Mouse (Mus musculus): Measurements from ENCODE around the gene Odf3l2.

Odf3l2 gene

DNA sequence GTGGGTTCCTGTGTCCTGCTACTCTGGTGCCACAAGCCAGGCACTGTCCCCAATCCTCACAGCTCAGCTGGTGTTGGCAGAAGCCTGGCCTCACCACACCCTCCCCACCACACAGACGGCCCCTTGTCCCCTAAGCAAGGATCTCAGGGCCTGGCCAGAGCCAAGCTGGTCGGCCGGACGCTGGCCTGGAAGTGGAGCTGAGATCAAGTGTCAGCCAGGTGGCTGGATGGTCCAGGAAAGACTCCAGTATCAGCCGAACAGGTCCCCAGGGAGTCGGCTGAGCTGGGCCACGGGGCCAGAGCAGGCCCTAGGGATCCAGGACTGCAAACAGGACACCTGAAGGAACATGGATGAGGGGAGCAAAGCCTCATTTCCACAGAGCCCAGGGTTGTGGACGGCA is at the start of gene Odf3l2:
Gene Odf3l2 (minus strand): TSS at position 28 of the 400 bp plus-strand sequence.
- no peak for DNase-seq (ENCODE audit: low read depth)

DNA sequence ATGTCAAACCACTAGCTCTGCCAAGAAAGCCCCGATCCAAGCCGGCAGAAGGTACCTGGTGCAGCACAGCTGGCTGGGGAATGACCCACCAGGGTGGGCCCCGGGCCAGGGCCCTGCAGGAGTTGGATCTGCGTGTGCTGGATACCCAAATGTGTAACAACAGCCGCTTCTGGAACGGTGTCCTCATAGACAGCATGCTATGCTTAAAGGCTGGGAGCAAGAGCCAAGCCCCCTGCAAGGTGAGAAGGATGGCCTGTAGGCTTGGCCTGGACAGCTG is 48.8 kb upstream of the Odf3l2 start:
- DNase-seq (ENCODE audit: low read depth), result no peak

DNA sequence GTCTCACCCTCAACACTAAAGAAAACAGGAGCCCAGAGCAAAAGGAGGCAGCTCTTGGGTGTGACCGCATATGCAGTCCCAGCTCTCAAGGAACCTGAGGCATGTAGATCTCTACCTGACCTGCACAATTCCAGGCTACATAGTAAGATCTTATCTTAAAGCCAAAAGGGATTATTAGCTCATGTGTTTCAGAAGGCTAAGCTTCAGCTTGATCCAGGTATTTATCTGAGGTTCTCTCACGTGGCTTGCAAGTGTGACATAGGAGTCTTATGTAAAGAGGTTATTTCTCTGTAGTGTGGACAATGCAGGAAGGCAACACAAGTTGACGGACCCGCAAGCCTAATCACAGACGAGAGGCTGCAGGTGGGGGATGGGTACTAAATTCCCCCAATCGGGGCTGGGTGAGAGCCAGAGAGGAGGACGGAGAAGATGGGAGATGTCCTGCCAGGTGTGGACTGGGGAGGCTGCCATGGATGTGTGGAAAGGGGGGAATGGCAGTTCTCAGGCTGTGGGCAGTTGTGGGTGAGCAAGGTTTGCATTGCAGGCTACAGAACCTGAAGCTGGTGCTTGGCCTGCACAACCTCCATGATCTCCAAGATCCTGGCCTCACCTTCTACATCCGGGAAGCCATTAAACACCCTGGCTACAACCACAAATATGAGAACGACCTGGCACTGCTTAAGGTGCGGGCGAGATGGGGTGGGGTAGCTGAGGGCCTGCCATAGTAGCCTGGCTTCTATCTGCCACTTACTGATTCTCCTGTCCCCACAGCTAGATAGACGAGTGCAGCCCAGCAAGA is 48.2 kb upstream of the Odf3l2 start:
- DNase-seq (ENCODE audit: low read depth), result no peak

DNA sequence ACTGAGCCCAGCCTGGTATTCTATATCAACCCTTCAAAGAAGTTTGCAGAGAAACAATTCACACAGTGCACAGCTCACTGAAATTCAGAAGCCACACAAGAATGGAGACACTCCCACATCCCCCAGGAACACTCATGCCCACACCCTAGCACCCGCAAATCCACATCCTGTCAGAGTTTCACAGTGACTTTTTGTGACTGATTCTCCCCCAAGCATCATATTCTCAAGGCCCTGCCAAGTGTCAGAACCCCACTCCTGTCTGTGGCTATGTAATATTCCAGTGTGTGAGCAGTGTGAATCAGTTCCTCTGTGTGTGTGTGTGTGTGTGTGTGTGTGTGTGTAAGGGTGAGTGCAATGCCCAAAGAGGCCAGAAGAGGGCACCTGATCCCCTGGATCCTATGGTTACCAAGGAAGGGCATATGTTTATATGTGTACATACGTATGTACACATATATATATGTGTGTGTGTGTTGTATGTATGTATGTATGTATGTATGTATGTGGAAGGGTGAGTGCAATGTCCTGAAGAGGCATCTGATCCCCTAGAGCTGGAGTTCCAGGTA is 46.5 kb upstream of the Odf3l2 start:
- no peak for DNase-seq (ENCODE audit: low read depth)

DNA sequence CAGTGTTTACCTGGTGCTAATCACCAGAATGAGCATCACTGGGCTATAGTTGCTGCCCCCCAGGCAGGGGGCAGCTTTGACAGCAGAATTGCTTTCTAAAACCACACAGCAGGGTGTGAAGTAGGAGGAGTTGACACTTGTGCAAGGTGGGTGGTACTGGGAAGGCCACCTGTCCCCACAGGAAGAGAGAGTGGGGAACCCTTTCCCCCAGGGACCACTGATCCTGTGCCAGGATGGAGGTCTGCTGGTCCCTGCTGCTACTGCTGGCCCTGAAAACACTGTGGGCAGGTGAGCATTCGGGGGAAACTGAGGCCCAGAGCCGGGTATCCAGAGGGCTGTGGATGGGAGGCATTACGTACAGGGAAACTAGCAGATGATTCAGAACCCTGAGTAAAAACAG is 43.6 kb upstream of the Odf3l2 start:
- no peak for DNase-seq (ENCODE audit: low read depth)

DNA sequence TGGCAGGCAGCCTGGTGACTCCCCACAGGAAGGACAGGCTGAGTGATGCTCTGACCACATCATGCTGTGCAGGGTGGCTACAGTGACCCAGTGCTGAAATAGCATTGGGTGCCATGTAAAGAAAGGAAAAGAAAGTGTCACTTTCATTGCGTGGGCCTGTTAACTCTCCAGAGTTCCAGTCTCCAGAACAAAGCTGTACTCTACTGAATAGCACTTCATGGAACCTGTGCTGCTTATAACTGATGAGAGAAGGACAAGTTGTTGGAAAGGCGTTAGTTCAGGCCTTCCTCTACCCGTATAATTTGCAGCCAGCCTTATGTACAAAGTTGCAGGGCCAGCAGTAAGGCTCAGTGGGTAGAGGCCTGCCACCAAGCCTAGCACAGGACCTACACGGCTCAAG is 43.2 kb upstream of the Odf3l2 start, which contains the start of gene Gzmm:
Gene Gzmm (plus strand): TSS at position 301 of the 400 bp plus-strand sequence.
- DNase-seq (ENCODE audit: low read depth), result no peak

DNA sequence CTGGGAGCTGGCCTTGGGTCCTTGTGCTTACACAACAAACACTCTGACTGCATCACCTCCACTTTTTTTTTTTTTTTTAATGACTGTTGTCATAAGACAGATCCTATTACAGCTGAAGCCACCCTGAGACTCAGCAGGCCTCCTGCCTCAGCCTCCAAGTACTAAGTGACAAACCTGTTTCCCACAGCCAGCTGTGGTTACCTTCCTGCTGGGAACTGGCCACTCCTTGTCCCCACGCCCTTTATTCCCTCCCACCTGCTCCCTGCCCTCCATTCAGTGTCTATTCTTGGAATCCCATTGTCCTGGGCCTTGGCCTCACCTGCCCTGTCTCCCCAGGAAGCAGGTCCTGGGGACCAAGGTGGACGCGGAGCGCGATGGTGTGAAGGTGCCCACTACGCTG is 42.0 kb upstream of the Odf3l2 start:
- no peak for DNase-seq (ENCODE audit: low read depth)

DNA sequence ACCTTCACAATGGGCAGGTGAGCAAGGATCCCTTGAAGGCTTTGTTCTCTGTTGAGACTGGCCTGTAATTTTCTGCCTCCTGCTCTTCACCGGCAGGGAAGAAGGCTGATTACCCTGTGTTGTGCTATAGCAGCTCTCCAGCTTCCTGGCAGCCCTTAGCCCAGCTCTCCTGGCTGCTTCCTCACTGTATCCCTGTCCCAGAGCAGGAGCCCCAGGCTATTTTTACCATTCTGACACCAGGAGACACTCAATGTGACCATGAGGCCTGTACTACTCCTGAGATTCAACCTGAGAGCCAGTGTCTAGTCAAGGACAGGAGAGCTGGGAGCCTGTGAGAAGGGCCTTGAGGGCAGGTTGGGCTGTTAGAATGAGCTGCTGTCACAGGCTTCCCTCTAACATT is 41.2 kb upstream of the Odf3l2 start:
- DNase-seq (ENCODE audit: low read depth), result no peak

DNA sequence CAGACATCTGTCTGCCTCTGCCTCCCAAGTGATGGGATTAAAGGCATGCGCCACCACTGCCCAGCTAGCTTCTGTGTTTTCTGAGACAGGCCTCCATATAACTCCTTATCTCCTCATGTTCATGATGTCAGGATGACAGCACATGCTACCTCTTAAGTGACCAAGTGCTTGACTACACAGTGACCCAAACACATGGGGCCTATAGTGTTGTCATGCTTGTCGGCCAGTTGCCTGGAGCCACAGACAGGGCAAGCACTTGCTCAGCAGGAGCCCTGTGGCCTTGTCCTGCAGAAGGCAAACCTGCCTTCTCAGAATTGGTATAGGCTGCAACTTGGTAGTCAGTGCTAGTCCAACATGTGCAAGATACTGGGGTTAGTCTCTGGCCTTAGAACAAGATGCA is 40.7 kb upstream of the Odf3l2 start:
- no peak for DNase-seq (ENCODE audit: low read depth)

DNA sequence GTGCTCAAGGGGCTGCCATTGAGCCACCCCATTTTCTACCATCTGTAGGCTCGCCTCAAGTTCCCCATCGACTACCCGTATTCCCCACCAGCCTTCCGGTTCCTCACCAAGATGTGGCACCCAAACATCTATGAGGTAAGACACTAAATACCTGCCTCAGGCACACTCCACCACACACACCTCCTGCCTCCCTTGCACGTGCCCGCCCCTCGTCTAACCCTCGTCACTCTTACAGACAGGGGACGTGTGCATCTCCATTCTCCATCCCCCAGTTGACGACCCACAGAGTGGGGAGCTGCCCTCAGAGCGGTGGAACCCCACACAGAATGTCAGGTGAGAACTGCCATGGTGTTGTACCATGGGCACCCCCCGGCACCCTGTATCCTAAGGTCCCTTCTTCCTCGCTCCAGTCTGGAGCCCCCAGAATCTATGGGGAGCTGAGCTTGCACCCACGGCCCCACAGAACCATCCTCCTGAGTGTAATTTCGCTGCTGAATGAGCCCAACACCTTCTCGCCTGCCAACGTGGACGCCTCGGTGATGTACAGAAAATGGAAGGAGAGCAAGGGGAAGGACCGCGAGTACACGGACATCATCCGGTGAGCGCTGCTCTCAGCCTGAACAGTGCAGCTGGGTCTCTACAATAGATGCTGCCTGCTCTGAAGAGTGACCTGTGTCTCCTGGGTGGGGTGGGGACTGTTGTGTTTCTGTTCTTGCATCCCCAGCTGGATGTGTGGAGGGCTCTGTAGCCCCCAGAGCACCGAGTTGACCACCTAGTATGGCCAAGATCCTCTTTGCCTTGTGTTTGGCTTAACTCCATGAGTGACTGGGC is 39.4 kb upstream of the Odf3l2 start:
- DNase-seq (ENCODE audit: low read depth), result no peak

DNA sequence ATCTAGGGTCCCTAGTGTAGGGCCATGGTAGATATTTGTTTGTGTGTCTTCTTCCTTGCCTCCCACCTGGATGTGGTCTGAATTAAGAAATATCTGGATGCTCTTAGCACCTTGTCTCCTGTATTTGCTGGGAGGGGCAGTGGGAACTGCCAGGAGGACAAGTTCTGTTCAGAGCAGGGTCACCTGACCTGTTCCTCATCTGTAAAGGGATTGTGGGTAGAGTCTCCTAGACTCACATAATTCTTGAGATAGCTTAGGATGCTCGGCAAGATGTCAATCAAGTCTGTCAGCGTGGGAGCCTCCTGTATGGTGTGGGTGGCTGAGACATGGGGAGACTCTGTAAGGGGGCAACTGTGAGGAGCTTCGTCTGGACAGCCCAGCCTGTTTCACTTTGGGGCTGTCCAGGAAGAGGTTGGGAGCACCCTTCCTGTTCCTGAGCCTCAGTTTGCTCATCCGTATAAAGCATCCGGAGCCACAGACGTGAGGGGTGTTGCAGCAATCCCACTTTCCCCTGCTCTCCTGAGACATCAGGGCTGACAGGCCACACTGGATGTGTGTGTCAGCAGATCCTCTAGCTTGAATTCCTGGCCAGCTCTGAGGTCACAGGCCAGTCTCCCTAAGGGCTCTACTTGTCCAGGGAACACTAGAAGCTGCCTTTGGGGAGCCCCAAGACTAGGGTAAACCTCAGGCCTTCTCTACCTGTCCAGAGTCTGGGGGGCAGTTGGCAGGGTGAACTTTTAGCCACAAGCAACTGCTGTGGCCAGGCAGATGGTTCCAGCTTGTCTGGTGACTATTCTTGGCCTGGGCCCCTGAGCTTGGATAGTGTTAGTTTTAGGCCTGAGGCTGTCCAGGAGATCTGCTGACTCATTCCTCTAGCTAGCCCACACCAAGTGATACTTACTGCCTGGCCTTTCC is 38.4 kb upstream of the Odf3l2 start:
- peak; percentile 61 for DNase-seq (ENCODE audit: low read depth)

DNA sequence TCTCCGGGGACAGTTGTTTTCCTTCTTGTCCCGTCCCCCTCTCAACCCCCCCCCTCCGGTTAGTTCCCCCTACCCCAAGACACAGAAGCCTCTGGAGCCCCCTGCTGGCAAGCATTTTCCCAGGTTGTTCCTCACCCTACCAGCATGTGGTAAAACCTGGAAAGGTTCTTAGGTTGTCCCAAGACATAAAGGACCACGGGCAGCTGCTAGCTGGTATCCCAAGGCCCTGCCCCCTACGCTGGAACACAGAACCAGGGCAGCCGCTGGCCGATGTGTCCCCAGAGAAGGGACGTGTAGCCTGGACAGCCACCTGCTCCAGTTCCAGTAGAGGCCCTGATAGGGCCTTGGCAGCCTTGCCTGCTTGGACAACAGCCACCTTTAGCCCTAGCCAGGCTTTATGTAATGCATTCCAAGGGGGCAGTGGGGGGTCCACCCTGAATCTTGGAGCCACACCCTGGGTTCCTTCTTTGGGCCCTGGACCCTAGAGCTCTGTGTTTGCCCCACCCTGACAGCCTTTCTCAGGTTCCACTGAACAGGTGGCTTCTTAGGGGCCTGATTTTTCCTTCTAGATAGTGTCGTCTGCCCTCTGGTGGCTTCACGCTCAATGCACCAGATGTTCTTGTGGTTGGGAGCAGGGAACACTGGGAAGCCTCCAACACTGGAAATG is 37.5 kb upstream of the Odf3l2 start:
- peak; percentile 77 for DNase-seq (ENCODE audit: low read depth)

DNA sequence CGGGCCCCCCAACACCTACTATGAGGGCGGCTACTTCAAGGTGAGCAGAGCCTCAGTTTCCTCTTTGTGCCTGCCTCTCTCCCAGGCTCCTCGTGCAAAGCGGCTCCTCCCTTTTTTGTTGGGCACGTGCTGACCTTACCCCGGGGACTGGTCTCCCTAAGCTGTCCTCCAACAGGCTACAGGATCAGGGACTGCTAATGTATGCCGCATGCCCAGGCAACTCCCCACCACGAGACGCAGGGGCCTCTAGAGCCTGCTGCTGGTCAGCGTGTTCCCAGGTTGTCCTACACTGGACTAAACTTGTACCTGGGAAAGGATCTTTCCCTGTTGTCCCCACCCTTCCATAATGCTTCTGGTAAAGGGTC is 37.0 kb upstream of the Odf3l2 start:
- DNase-seq (ENCODE audit: low read depth), result peak; percentile 49

DNA sequence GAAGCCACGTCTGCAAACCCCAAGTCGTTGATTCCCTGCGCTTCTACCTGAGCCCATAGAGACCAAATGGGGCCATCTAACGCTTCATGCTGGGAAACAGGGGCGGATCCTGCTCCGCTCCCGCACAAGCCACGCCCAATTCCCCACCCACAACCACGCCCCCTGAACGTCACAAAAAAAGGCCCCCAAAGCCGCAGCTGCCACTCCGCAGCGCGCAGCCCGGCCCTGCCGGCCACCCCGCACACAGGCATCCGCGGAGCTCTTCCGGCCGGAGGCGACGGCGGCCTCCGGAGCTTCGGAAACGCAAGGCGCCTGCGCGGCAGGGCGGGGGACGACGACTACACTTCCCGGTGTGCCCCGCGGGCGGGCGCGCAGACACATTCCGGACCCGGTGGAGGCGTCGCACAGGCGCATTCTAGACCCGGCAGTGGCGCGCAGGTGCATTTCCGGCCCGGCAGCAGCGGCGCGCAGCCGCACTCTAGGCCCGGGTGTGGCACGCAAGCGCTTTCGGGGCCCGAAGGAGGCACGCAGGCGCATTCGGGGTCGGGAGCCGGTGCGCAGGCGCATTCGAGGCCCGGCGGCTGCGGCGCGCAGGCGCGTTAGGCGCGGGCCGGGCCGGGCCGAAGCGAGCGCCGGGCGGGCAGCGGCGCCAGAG is 36.2 kb upstream of the Odf3l2 start, which contains the start of gene Cdc34:
Gene Cdc34 (plus strand): TSS at position 605 of the 655 bp plus-strand sequence.
- DNase-seq (ENCODE audit: low read depth), result peak; percentile 99

DNA sequence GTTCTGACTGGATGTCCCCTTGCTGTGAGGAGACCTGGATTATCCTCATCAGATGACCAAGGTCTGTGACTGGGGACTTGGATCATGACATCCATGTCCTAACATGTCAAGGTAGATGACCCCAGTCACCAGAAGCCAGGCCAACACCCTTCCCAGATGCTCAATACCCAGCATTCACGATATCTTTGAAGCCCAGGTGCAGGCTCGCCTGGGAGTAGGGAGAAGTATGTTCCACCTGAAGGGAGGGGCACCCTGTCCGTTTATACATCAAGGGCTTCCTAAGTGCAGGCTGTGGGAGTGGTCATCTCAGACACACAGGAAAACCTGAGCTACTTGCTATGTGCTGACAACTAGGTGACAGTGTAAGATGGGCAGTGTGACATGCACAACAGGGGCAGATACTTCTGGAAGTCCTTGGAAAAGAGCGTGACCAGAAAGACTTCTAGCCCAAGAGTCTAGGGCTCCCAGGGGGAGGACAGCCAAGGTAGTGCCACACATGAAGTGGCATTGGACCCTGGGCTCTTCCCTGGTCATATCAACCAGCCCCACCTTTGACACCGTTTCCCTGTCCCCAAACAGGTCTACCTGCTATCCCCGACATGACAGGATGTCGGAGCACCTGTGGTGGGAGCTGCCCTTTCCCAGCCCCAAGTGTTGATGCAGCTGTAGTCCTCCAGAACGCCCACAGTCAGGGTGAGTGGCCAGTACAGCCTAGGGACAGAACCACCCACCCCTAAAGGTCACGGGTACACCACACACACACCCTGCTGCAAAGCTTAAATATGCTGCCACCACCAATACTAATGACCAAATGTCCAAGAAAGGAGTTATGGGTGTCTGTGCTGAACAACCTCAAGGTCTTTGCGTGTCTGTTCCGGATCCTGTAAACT is 35.3 kb upstream of the Odf3l2 start:
- no peak for DNase-seq (ENCODE audit: low read depth)

DNA sequence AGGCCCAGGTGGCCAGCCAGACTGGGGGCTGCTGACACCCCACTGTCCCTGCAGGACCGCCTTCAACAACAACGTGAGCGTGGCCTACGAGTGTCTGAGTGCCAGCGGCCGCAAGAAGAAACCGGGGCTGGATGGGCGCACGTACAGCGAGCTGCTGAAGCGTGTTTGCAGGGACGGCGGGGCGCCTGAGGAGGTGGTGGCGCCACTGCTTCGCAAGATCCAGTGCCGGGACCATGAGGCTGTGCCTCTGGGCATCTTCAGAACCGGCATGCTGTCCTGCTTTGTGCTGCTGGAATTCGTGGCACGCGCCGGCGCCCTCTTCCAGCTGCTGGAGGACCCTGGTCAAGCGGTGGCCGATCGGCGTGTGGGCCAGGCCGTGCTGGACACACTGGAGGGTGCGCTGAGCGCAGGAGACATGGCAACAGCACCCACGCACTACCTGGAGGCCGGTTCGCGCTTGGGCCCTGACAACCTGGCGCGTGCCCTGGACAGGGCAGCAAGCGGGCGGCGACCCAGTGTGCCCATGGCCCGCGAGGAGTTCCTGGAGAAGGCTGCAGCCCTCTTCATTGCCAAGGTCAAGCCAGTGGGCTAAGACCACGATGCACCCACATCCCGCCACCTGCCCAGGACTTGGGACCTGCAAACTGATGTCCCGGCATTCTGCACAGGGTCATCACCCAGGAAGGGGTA is 30.0 kb upstream of the Odf3l2 start:
- no peak for DNase-seq (ENCODE audit: low read depth)

DNA sequence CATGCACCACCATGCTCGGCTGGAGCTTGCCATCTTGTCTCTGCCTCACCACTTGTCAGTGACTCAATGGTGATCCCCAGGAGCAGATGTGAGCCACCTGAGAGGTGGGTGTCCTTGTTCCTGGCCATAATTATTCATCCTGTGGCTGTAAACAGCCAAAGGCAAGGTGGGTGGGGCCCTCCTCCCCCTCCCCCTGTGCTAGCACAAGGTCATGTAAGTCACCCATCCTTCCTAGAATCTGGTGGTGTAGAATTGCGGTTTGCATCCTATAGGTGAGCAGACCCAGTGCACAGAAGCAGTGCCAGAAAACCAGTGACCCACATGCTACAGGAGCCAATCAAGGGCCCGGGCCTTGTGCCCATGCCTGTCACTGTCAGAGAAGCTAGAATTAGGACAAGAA is 27.5 kb upstream of the Odf3l2 start:
- DNase-seq (ENCODE audit: low read depth), result no peak

DNA sequence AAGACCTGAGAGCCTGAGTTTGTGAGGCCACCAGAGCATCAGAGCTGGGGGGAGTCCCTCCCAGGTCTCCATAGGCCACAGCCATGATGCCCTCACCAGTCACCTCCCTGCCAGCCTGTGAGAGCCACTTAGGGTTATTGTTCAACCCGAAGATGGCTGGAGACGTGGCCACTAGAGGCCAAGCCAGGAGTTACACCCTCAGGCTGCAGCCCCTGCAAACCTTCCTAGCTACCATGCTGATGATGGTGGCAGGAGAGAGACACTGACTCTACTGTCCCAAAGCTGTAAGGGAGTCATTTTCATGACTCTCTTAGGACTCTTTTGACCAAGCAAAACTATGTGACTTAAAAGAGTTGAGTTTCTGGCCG is 26.5 kb upstream of the Odf3l2 start:
- peak; percentile 20 for DNase-seq (ENCODE audit: low read depth)

DNA sequence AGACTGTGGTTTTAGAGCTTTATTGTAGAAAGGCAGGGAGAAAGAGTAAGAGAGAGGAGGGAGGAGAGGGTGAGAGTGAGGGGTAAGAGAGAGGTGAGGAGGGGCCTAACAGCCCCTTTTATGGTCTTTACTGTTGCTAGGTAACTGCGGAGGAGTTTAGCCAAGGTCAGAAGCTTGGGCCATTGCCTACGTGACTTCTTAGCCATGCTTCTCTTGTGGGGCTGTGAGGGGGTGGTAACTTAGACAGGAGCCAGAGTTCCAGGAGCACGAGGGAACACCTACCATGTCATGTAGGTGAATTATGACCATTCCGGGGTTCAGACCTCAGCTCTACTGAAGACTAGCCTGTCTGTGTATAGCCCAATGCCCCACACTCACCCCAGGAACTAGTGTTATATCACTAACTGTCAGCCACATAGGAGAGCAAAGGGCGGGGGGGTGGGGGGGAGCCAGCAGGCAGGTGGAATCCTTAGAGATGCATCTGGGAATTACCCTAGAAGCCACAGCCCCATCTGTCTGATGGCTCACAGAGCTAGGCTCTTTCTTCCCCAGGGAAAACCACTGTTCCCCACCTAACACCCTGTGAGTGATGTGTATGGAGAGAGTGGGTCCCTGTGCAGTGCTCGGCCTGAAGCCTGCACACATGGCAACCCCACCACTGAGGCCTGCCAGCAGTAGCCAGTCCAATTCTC is 26.0 kb upstream of the Odf3l2 start:
- no peak for DNase-seq (ENCODE audit: low read depth)

All from 416B (cell line).